Mouse (Mus musculus) macrophage (primary cell): ENCODE results near the gene Malrd1. TPM values are rescaled to one million over a fixed set of nuclear protein-coding genes. Genes with fewer than 3 reads are reported as not detected.
"Not testable (repeated sequence)": the region's sequence is repeated elsewhere in the genome, so short reads cannot be mapped to it uniquely, and the experiment has no call there.

ENCODE experiments used
- H3K27ac ChIP-seq: fragments of 350-480 bp; formaldehyde crosslinking; 2 replicates; pipeline ENCODE4 v1.9.0; 2021
- H3K36me3 ChIP-seq: fragments of 350-480 bp; formaldehyde crosslinking; 2 replicates; pipeline ENCODE4 v1.9.0; 2021; ENCODE audit errors: inconsistent target
- H3K4me3 ChIP-seq: fragments of 350-480 bp; formaldehyde crosslinking; 2 replicates; pipeline ENCODE4 v1.9.0; 2021; ENCODE audit errors: inconsistent target
- H3K79me2 ChIP-seq: fragments of 350-480 bp; formaldehyde crosslinking; 2 replicates; pipeline ENCODE4 v1.9.0; 2021; ENCODE audit errors: inconsistent target
- WGBS: methylation state at CpG from one replicate; pipeline ENCODE4 v1.1.7; 2026; ENCODE audit warnings: inconsistent platforms; ENCODE audit not compliant: missing documents; 5-methylcytosine and 5-hydroxymethylcytosine counted together
- polyA plus RNA-seq: library from polyadenylated mRNA; stranded (reverse); fragments of 250-400 nt; gene quantifications from 3 replicates; pipeline ENCODE4 v1.2.4, GENCODE M21; 2018; ENCODE audit warnings: inconsistent platforms

Gene Malrd1
- polyA plus RNA-seq, 1 experiment from 2014 or later = not detected

GRCm38 (mm10) chr2:15925432-15925831, 399.2 kb downstream of the Malrd1 start:
- no peak overlapping the region for H3K27ac ChIP-seq
- 73% methylated on average over 3 of the region's 3 CpGs for WGBS
- H3K4me3 ChIP-seq = no peak overlapping the region
- no peaks in the 10 kb centered on the region for H3K79me2 ChIP-seq
- H3K36me3 ChIP-seq = no peaks in the 10 kb centered on the region

GRCm38 (mm10) chr2:15926041-15926440, 399.8 kb downstream of the Malrd1 start:
- no peak overlapping the region for H3K27ac ChIP-seq
- 77% methylated on average over 1 of the region's 1 CpGs for WGBS
- no peaks in the 10 kb centered on the region for H3K36me3 ChIP-seq
- H3K79me2 ChIP-seq = no peaks in the 10 kb centered on the region
- H3K4me3 ChIP-seq = no peak overlapping the region

GRCm38 (mm10) chr2:15931479-15931878, 405.2 kb downstream of the Malrd1 start:
- Histone ChIP-seq H3K4me3 (no peak overlapping the region), H3K79me2 (no peaks in the 10 kb centered on the region), H3K36me3 (no peaks in the 10 kb centered on the region), H3K27ac (no peak overlapping the region)
- 91% methylated on average over 1 of the region's 1 CpGs for WGBS

- Histone ChIP-seq H3K4me3 (no peak overlapping the region), H3K79me2 (no peaks in the 10 kb centered on the region), H3K27ac (no peak overlapping the region), H3K36me3 (no peaks in the 10 kb centered on the region)
Measured at GRCm38 (mm10) chr2:15931924-15932323, 405.6 kb downstream of the Malrd1 start.

GRCm38 (mm10) chr2:15932340-15932739, 406.1 kb downstream of the Malrd1 start:
- Histone ChIP-seq H3K27ac (no peak overlapping the region), H3K4me3 (no peak overlapping the region), H3K36me3 (no peaks in the 10 kb centered on the region), H3K79me2 (no peaks in the 10 kb centered on the region)
- 82% methylated on average over 1 of the region's 1 CpGs for WGBS

- H3K36me3 ChIP-seq = no peaks in the 10 kb centered on the region
- 64% methylated on average over 2 of the region's 2 CpGs for WGBS
Measured at GRCm38 (mm10) chr2:16002925-16003324, 476.6 kb downstream of the Malrd1 start.

GRCm38 (mm10) chr2:16017046-16017445, 490.8 kb downstream of the Malrd1 start:
- 93% methylated on average over 2 of the region's 2 CpGs for WGBS
- not testable (repeated sequence) for H3K27ac ChIP-seq, H3K4me3 ChIP-seq, H3K79me2 ChIP-seq, H3K36me3 ChIP-seq

More at GRCm38 (mm10) chr2:16002925-16003324, 476.6 kb downstream of the Malrd1 start:
- Histone ChIP-seq H3K4me3 (no peak overlapping the region), H3K27ac (no peak overlapping the region), H3K79me2 (no peaks in the 10 kb centered on the region)

- H3K27ac ChIP-seq, H3K4me3 ChIP-seq, H3K79me2 ChIP-seq, H3K36me3 ChIP-seq: not testable (repeated sequence)
Measured at GRCm38 (mm10) chr2:16017719-16018118, 491.4 kb downstream of the Malrd1 start.

- H3K36me3 ChIP-seq = no peaks in the 10 kb centered on the region
- H3K79me2 ChIP-seq = no peaks in the 10 kb centered on the region
- no peak overlapping the region for H3K27ac ChIP-seq
- WGBS = 89% methylated on average over 12 of the region's 12 CpGs
- H3K4me3 ChIP-seq = no peak overlapping the region
Measured at GRCm38 (mm10) chr2:16029752-16030151, 503.5 kb downstream of the Malrd1 start.

GRCm38 (mm10) chr2:16031559-16031958, 505.3 kb downstream of the Malrd1 start:
- H3K27ac ChIP-seq = no peak overlapping the region
- H3K79me2 ChIP-seq = no peaks in the 10 kb centered on the region
- no peaks in the 10 kb centered on the region for H3K36me3 ChIP-seq
- WGBS = 96% methylated on average over 4 of the region's 4 CpGs
- H3K4me3 ChIP-seq = no peak overlapping the region

- 71% methylated on average over 3 of the region's 3 CpGs for WGBS
Measured at GRCm38 (mm10) chr2:16032804-16033203, 506.5 kb downstream of the Malrd1 start.

GRCm38 (mm10) chr2:16110696-16111095, 584.4 kb downstream of the Malrd1 start:
- 87% methylated on average over 3 of the region's 3 CpGs for WGBS
- H3K4me3 ChIP-seq = no peak overlapping the region
- no peak overlapping the region for H3K27ac ChIP-seq

More at GRCm38 (mm10) chr2:16032804-16033203, 506.5 kb downstream of the Malrd1 start:
- no peaks in the 10 kb centered on the region for H3K36me3 ChIP-seq
- H3K79me2 ChIP-seq = no peaks in the 10 kb centered on the region
- H3K4me3 ChIP-seq = no peak overlapping the region
- no peak overlapping the region for H3K27ac ChIP-seq

GRCm38 (mm10) chr2:16113333-16113732, 587.1 kb downstream of the Malrd1 start:
- Histone ChIP-seq H3K27ac (no peak overlapping the region), H3K36me3 (no peaks in the 10 kb centered on the region), H3K4me3 (no peak overlapping the region), H3K79me2 (no peaks in the 10 kb centered on the region)
- 90% methylated on average over 2 of the region's 2 CpGs for WGBS

More at GRCm38 (mm10) chr2:16110696-16111095, 584.4 kb downstream of the Malrd1 start:
- Histone ChIP-seq H3K36me3 (no peaks in the 10 kb centered on the region), H3K79me2 (no peaks in the 10 kb centered on the region)

GRCm38 (mm10) chr2:16147999-16148398, 621.7 kb downstream of the Malrd1 start:
- Histone ChIP-seq H3K27ac (no peak overlapping the region), H3K79me2 (no peaks in the 10 kb centered on the region), H3K4me3 (no peak overlapping the region), H3K36me3 (no peaks in the 10 kb centered on the region)
- WGBS = 82% methylated on average over 1 of the region's 1 CpGs

- no peaks in the 10 kb centered on the region for H3K36me3 ChIP-seq
- H3K4me3 ChIP-seq = no peak overlapping the region
- no peaks in the 10 kb centered on the region for H3K79me2 ChIP-seq
- no peak overlapping the region for H3K27ac ChIP-seq
Measured at GRCm38 (mm10) chr2:16152623-16153022, 626.3 kb downstream of the Malrd1 start.

- H3K27ac ChIP-seq = no peak overlapping the region
- no peak overlapping the region for H3K4me3 ChIP-seq
- no peaks in the 10 kb centered on the region for H3K79me2 ChIP-seq
- no peaks in the 10 kb centered on the region for H3K36me3 ChIP-seq
- 83% methylated on average over 5 of the region's 5 CpGs for WGBS
Measured at GRCm38 (mm10) chr2:16163246-16163989, 637.1 kb downstream of the Malrd1 start.
